Mouse (Mus musculus) heart, postnatal 10 days (tissue): Measurements from ENCODE around the gene Vmn2r118. TPM values are rescaled to one million over a fixed set of nuclear protein-coding genes. Genes with fewer than 3 reads are reported as not detected.

ENCODE experiments used
- DNase-seq, 2 experiments: peaks; one replicate each; pipeline ENCODE4 v3.0.0; 2021
- intact Hi-C: fragments of 180-260 bp; cut with DNase I; formaldehyde crosslinking; loops from one replicate; pipeline ENCODE4 v1.15.1; 2025
- total RNA-seq, 2 experiments: library from RNA; stranded (reverse); gene quantifications; 2 replicates each; pipeline ENCODE4 v1.2.3; 2021

Gene Vmn2r118
- total RNA-seq: not detected

DNA sequence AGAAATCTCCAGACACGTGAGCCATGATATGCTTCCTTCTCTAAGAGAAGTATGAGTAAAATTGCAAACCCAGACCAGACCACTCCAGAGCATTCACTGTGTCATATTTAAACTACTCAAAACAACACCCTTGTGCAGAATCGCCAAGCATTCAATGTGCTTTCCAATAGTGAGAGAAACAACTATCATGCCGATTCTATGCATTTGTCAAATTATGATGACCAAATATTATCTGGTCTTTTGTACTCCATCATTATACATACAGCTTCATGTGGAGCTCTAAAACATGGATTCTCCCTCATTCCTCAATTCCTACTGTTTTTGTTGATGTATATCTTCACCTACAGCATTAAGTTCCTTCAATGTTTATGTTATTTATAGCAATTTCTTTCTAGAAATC is at the start of gene Vmn2r118:
Gene Vmn2r118 (minus strand): TSS at position 101 of the 400 bp plus-strand sequence.
- no peak for DNase-seq
- intact Hi-C loops: no loop called here

DNA sequence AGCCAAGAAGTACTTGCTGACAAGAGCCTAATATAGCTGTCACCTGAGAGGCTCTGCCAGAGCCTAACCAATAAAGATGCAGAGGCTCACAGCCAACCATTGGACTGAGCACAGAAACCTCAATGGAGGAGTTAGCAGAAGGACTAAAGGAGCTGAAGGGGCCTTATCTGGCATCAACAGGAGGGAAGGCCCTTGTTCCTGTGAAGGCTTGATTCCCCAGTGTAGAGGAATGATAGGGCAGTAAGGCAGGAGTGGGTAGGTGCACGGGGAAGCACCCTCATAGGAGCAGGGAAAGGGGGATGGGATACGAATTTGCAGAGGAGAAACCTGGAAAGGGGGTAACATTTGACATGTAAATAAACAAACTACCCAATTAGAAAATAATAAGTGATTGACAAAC is 36.1 kb upstream of the Vmn2r118 start:
- intact Hi-C loops: no loop called here

DNA sequence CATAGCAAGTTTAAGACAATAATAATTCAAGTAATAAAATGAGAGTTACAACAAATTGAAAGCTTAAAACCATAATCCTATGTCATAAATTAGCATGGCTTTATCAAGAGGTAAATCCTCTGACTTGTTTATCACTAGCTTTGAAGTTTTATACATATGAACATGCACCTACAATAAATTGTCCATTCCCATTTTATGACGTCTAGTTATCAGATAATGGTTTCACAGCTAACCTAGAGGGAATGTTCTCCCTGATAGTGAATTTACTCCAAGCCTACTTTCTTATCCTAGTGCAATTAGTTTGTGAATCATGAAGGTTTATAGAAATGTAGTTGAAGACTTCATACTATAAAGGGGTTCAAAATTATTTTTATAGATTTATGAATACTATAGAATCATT is 34.2 kb downstream of the Vmn2r118 start:
- DNase-seq: no peak
- intact Hi-C loops: no loop called here

More for the DNA sequence above, 36.1 kb upstream of the Vmn2r118 start:
- no peak for DNase-seq

DNA sequence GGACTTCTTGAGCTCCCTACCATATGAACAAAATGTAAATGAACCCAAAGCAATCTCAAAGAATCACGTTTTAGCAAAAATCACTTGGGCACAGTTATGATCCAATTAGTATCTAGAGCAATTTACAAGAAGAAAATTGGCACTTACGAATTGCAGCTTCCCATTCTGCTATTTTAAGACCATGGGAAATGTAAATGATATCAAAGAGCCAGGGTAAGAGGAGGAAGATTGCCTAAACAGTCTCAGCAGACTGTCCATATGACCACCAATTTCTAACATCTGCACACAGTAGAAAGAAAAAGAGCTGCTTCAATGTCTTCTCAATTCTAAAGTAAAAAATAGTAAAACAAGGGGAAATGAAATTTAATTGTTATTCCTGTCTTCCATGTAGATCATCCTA is 63.2 kb downstream of the Vmn2r118 start:
- no peak for DNase-seq
- intact Hi-C loops: no loop called here

DNA sequence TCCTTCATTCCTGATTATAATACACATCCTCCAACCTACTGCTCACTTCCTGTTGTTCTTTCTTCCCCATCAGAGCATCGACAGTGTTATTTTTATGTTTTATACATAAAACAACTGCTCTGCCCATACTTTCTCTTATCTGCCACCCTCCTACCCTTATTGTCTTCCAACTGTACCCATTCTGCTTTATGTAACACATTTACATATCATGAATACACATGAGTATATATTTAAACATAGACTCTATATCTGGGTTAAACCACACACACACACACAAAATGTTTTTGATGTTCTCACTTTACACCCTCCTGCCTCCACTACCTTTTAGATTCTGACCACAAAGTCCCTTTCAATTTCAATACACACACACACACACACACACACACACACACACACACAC is 76.5 kb downstream of the Vmn2r118 start:
- DNase-seq: no peak
- intact Hi-C loops: no loop called here

Other genes with a start within 250 kb of the Vmn2r118 start
- gene St6gal2, start 179.8 kb downstream of the Vmn2r118 start, total RNA-seq: not detected
- gene Pot1b, start 87.4 kb upstream of the Vmn2r118 start, total RNA-seq: 1 to 10 TPM; 3.5 to 4.3 TPM
- under 1 TPM; 0.07 to 0.45 TPM for gene Adgre4, start 124.8 kb upstream of the Vmn2r118 start, total RNA-seq